Mouse (Mus musculus): ENCODE measurements around the gene Vsig1. TPM values are rescaled to one million over a fixed set of nuclear protein-coding genes. Genes with fewer than 3 reads are reported as not detected.

Gene Vsig1
- total RNA-seq (2021) (not detected), polyA plus RNA-seq (2012; rRNA removed) (0.04 TPM in 1 of 2 replicates, not detected in the other)
- long read RNA-seq = 0 reads

GRCm38 (mm10) chrX:140907360-140907759, at the start of gene Vsig1:
Vsig1 (plus strand) TSS chrX:140907608.
- no peak for DNase-seq
- no peak within 1 kb of the TSS for H3K9ac ChIP-seq (ENCODE audit: low read depth, low read length)
- WGBS = 72% methylated on average over 7 of the region's 7 CpGs
- H3K79me2 ChIP-seq (replicated peaks; ENCODE audit: control insufficient read depth, insufficient read depth, low read length) = no peaks in the 10 kb centered on the region
- no peaks in the 10 kb centered on the region for H3K4me1 ChIP-seq (ENCODE audit: control insufficient read depth, insufficient read depth, low read length)
- intact Hi-C loops (cut with DNase I) = no loop called here
- no peaks in the 10 kb centered on the region for H3K27me3 ChIP-seq (ENCODE audit: control insufficient read depth, insufficient read depth, low read length)
- no peak within 1 kb of the TSS for H3K4me3 ChIP-seq
- TF ChIP-seq POLR2A (IDR thresholded peaks at IDR 0.05; ENCODE audit: insufficient read depth, low read depth, low read length) = no peak
- no peak for TF ChIP-seq CTCF (IDR thresholded peaks at IDR 0.05)
- no peak for TF ChIP-seq EP300 (IDR thresholded peaks at IDR 0.05; ENCODE audit: insufficient read depth, low read depth, low read length)
- H3K27ac ChIP-seq = no peak within 1 kb of the TSS
- H3K36me3 ChIP-seq (ENCODE audit: control insufficient read depth, insufficient read depth, low read length) = no peaks in the 10 kb centered on the region

- DNase-seq = no peak
- WGBS = 85% methylated on average over 6 of the region's 6 CpGs
- H3K9ac ChIP-seq (ENCODE audit: low read depth, low read length) = no peak overlapping the region
- no peaks in the 10 kb centered on the region for H3K36me3 ChIP-seq (ENCODE audit: control insufficient read depth, insufficient read depth, low read length)
- no peaks in the 10 kb centered on the region for H3K27me3 ChIP-seq (ENCODE audit: control insufficient read depth, insufficient read depth, low read length)
- H3K4me3 ChIP-seq = no peak overlapping the region
- H3K27ac ChIP-seq = no peak overlapping the region
- intact Hi-C loops (cut with DNase I) = no loop called here
- H3K4me1 ChIP-seq (ENCODE audit: control insufficient read depth, insufficient read depth, low read length) = no peaks in the 10 kb centered on the region
- TF ChIP-seq CTCF (IDR thresholded peaks at IDR 0.05) (no peak), POLR2A (IDR thresholded peaks at IDR 0.05; ENCODE audit: insufficient read depth, low read depth, low read length) (no peak), EP300 (IDR thresholded peaks at IDR 0.05; ENCODE audit: insufficient read depth, low read depth, low read length) (no peak)
- no peaks in the 10 kb centered on the region for H3K79me2 ChIP-seq (replicated peaks; ENCODE audit: control insufficient read depth, insufficient read depth, low read length)
These were observed 44.6 kb upstream of the Vsig1 start for GRCm38 (mm10) chrX:140862760-140863159.

GRCm38 (mm10) chrX:140863431-140863830, 44.0 kb upstream of the Vsig1 start:
- no peaks in the 10 kb centered on the region for H3K79me2 ChIP-seq (replicated peaks; ENCODE audit: control insufficient read depth, insufficient read depth, low read length)
- intact Hi-C loops (cut with DNase I) = no loop called here
- WGBS = 85% methylated on average over 4 of the region's 4 CpGs
- H3K4me1 ChIP-seq (ENCODE audit: control insufficient read depth, insufficient read depth, low read length) = no peaks in the 10 kb centered on the region
- no peak overlapping the region for H3K27ac ChIP-seq
- H3K9ac ChIP-seq (ENCODE audit: low read depth, low read length) = no peak overlapping the region
- no peak overlapping the region for H3K4me3 ChIP-seq
- no peak for DNase-seq
- no peaks in the 10 kb centered on the region for H3K36me3 ChIP-seq (ENCODE audit: control insufficient read depth, insufficient read depth, low read length)
- no peaks in the 10 kb centered on the region for H3K27me3 ChIP-seq (ENCODE audit: control insufficient read depth, insufficient read depth, low read length)
- no peak for TF ChIP-seq EP300 (IDR thresholded peaks at IDR 0.05; ENCODE audit: insufficient read depth, low read depth, low read length)

GRCm38 (mm10) chrX:140887193-140887592, 20.2 kb upstream of the Vsig1 start:
- no peak for DNase-seq
- Histone ChIP-seq H3K27me3 (ENCODE audit: control insufficient read depth, insufficient read depth, low read length) (no peaks in the 10 kb centered on the region), H3K4me1 (ENCODE audit: control insufficient read depth, insufficient read depth, low read length) (no peaks in the 10 kb centered on the region), H3K79me2 (replicated peaks; ENCODE audit: control insufficient read depth, insufficient read depth, low read length) (no peaks in the 10 kb centered on the region), H3K4me3 (no peak overlapping the region), H3K9ac (ENCODE audit: low read depth, low read length) (no peak overlapping the region), H3K27ac (no peak overlapping the region), H3K36me3 (ENCODE audit: control insufficient read depth, insufficient read depth, low read length) (no peaks in the 10 kb centered on the region)
- whole genome bisulfite sequencing = 81% methylated on average over 2 of the region's 2 CpGs
- TF ChIP-seq CTCF (IDR thresholded peaks at IDR 0.05) (no peak), POLR2A (IDR thresholded peaks at IDR 0.05; ENCODE audit: insufficient read depth, low read depth, low read length) (no peak), EP300 (IDR thresholded peaks at IDR 0.05; ENCODE audit: insufficient read depth, low read depth, low read length) (no peak)
- intact Hi-C loops (cut with DNase I) = no loop called here

- TF ChIP-seq EP300 (IDR thresholded peaks at IDR 0.05; ENCODE audit: insufficient read depth, low read depth, low read length) (no peak), POLR2A (IDR thresholded peaks at IDR 0.05; ENCODE audit: insufficient read depth, low read depth, low read length) (no peak), CTCF (IDR thresholded peaks at IDR 0.05) (no peak)
- Histone ChIP-seq H3K4me3 (no peak overlapping the region), H3K27ac (no peak overlapping the region), H3K9ac (ENCODE audit: low read depth, low read length) (no peak overlapping the region), H3K79me2 (replicated peaks; ENCODE audit: control insufficient read depth, insufficient read depth, low read length) (no peaks in the 10 kb centered on the region), H3K36me3 (ENCODE audit: control insufficient read depth, insufficient read depth, low read length) (no peaks in the 10 kb centered on the region), H3K27me3 (ENCODE audit: control insufficient read depth, insufficient read depth, low read length) (no peaks in the 10 kb centered on the region), H3K4me1 (ENCODE audit: control insufficient read depth, insufficient read depth, low read length) (no peaks in the 10 kb centered on the region)
- DNase-seq = no peak
- WGBS = 76% methylated on average over 4 of the region's 4 CpGs
- intact Hi-C loops (cut with DNase I) = no loop called here
These were observed 15.6 kb upstream of the Vsig1 start for GRCm38 (mm10) chrX:140891796-140892195.

- Histone ChIP-seq H3K27ac (no peak overlapping the region), H3K79me2 (replicated peaks; ENCODE audit: control insufficient read depth, insufficient read depth, low read length) (no peaks in the 10 kb centered on the region), H3K27me3 (ENCODE audit: control insufficient read depth, insufficient read depth, low read length) (no peaks in the 10 kb centered on the region), H3K36me3 (ENCODE audit: control insufficient read depth, insufficient read depth, low read length) (no peaks in the 10 kb centered on the region), H3K4me3 (no peak overlapping the region), H3K4me1 (ENCODE audit: control insufficient read depth, insufficient read depth, low read length) (no peaks in the 10 kb centered on the region), H3K9ac (ENCODE audit: low read depth, low read length) (no peak overlapping the region)
- 80% methylated on average over 3 of the region's 3 CpGs for WGBS
- no peak for DNase-seq
- intact Hi-C loops (cut with DNase I) = no loop called here
- TF ChIP-seq EP300 (IDR thresholded peaks at IDR 0.05; ENCODE audit: insufficient read depth, low read depth, low read length) (no peak), POLR2A (IDR thresholded peaks at IDR 0.05; ENCODE audit: insufficient read depth, low read depth, low read length) (no peak), CTCF (IDR thresholded peaks at IDR 0.05) (no peak)
These were observed 3.9 kb upstream of the Vsig1 start for GRCm38 (mm10) chrX:140903487-140903886.
